Mouse (Mus musculus): ENCODE measurements around the gene Tbc1d21. TPM values are rescaled to one million over a fixed set of nuclear protein-coding genes. Genes with fewer than 3 reads are reported as not detected.

Tbc1d21 gene
- not detected in 2 replicates for polyA plus RNA-seq (2015; fragmentation: Nextera tagmentation; extraction: Ambion mirVana)

GRCm38 (mm10) chr9:58370355-58370754 is at the start of gene Tbc1d21:
Gene Tbc1d21 (minus strand): TSS chr9:58370455.
- no peaks in the 10 kb centered on the region for H3K9me3 ChIP-seq (replicated peaks)
- no peak for ATAC-seq

DNA sequence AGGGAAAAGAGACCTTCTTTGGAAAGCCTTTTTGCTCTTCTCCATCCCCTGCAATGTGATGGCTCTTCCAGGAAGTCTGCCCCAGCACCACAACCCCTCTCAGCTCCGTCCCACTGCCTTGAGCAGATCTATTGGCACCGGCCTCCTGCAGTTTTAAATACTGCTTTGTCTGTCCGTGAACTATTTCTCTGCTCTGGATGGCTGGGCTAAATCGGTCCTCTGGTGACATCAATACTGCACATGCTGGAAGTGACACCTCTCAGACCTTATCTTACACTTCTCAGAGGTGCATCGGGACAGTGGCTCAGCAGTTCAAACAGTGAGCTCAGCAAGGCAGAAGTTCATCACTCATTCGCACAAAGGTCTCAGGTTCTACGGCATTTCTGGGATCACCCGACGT is 41.3 kb upstream of the Tbc1d21 start:
- Histone ChIP-seq H3K27ac (no peak overlapping the region), H3K36me3 (ENCODE audit: poor library complexity, severe bottlenecking) (no peaks in the 10 kb centered on the region), H3K9ac (no peak overlapping the region), H3K4me3 (no peak overlapping the region), H3K4me1 (0 out of 2 replicates have a peak, but pooled peaks cover 3% of the 10 kb centered on the region), H3K9me3 (replicated peaks) (no peaks in the 10 kb centered on the region), H3K4me2 (no peak overlapping the region), H3K27me3 (no peaks in the 10 kb centered on the region)
- WGBS = 82% methylated on average over 9 of the region's 9 CpGs
- ATAC-seq = no peak

More at GRCm38 (mm10) chr9:58370355-58370754, at the start of gene Tbc1d21:
- Histone ChIP-seq H3K4me1 (peaks cover 17% of the 10 kb centered on the region; the same call in 1 of the 2 replicates), H3K27me3 (no peaks in the 10 kb centered on the region), H3K9ac (no peak within 1 kb of the TSS), H3K4me3 (no peak within 1 kb of the TSS), H3K4me2 (no peak within 1 kb of the TSS), H3K36me3 (ENCODE audit: poor library complexity, severe bottlenecking) (no peaks in the 10 kb centered on the region), H3K27ac (no peak within 1 kb of the TSS)
- 100% methylated on average over 1 of the region's 1 CpGs for WGBS

DNA sequence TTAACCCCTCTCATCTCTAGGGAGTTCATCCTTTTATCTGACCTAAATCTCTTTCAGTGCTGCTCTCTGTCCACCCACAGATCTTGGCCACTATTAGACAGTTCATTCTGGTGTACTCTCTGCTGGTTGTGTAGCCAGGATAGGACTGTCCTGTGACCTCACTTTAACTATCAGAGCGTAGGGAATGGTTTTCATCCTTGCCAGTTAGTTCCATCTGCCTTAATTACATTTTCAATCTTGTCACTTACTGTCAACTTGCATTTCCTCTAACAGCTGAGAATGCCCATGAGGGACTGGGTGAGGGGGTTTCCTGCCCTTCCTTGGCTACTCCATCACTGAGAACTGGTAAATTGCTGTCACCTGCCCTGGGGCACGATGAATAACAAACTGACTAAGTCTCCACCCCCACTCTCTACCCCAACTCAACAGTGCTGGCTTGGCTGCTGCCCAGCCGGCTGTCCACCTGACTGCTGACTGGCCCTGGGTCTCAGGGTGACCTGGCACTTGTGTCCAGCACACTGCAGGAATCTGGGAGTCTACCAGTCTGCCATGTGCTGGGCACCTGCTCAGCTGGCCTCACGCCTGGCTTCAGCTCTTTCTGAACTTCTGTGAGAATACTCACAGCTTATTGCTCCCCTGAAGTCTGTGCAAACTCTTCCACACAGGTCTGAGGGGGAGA is 39.9 kb upstream of the Tbc1d21 start:
- H3K9ac ChIP-seq = no peak overlapping the region
- H3K27me3 ChIP-seq = no peaks in the 10 kb centered on the region
- no peak overlapping the region for H3K4me3 ChIP-seq
- no peaks in the 10 kb centered on the region for H3K9me3 ChIP-seq (replicated peaks)
- no peaks in the 10 kb centered on the region for H3K36me3 ChIP-seq (ENCODE audit: poor library complexity, severe bottlenecking)
- H3K4me1 ChIP-seq = no peaks in the 10 kb centered on the region
- WGBS = 74% methylated on average over 4 of the region's 4 CpGs
- no peak overlapping the region for H3K27ac ChIP-seq
- no peak overlapping the region for H3K4me2 ChIP-seq
- ATAC-seq = no peak

- no peaks in the 10 kb centered on the region for H3K36me3 ChIP-seq (ENCODE audit: poor library complexity, severe bottlenecking)
- no peaks in the 10 kb centered on the region for H3K9me3 ChIP-seq (replicated peaks)
- H3K4me2 ChIP-seq = no peak overlapping the region
- no peak for ATAC-seq
- no peaks in the 10 kb centered on the region for H3K4me1 ChIP-seq
- no peak overlapping the region for H3K9ac ChIP-seq
- H3K27me3 ChIP-seq = no peaks in the 10 kb centered on the region
- H3K4me3 ChIP-seq = no peak overlapping the region
- WGBS = 73% methylated on average over 2 of the region's 2 CpGs
- no peak overlapping the region for H3K27ac ChIP-seq
These were observed 39.0 kb upstream of the Tbc1d21 start for GRCm38 (mm10) chr9:58409247-58409646.

GRCm38 (mm10) chr9:58404412-58404811 is 34.2 kb upstream of the Tbc1d21 start:
- WGBS = 64% methylated on average over 4 of the region's 4 CpGs
- Histone ChIP-seq H3K27me3 (no peaks in the 10 kb centered on the region), H3K9ac (no peak overlapping the region), H3K4me1 (no peaks in the 10 kb centered on the region), H3K36me3 (ENCODE audit: poor library complexity, severe bottlenecking) (no peaks in the 10 kb centered on the region), H3K4me3 (no peak overlapping the region), H3K4me2 (no peak overlapping the region), H3K9me3 (replicated peaks) (no peaks in the 10 kb centered on the region), H3K27ac (no peak overlapping the region)
- no peak for ATAC-seq

DNA sequence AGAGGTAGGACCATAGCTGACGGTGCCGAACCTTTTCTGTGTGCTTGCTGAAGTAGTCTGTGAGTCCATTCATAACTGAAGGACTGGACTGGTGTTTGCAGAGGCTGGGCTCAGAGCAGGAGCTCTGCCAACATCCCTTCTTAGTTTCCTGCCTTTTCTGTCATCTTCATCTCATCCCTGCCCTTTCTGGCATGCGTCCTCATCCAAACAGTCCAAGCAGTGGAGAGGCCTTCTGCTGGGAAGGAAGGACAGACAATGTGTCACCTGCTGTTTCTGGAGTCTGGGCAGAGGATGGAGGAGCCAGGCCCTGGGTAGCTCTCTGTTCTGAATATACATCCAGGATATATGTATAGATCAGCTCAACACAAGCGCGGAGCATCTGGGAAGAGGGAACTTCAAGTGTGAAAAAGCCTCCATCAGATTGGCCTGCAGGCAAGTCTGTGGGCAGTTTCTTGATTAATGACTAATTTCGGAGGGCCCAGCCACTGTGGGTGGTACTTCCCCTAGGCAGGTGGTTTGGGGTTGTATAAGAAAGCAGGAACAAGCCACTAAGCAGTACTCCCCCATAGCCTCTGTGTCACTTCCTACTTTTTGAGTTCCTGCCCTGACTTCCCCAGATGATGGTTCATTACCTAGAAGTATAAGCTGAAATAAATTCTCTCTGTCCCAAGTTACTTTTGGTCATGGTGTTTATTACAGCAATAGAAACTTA is 31.3 kb upstream of the Tbc1d21 start:
- no peaks in the 10 kb centered on the region for H3K27me3 ChIP-seq
- 91% methylated on average over 6 of the region's 6 CpGs for WGBS
- H3K4me3 ChIP-seq = no peak overlapping the region
- no peak overlapping the region for H3K9ac ChIP-seq
- H3K27ac ChIP-seq = no peak overlapping the region
- ATAC-seq = no peak
- no peak overlapping the region for H3K4me2 ChIP-seq
- H3K4me1 ChIP-seq = no peaks in the 10 kb centered on the region
- no peaks in the 10 kb centered on the region for H3K9me3 ChIP-seq (replicated peaks)
- no peaks in the 10 kb centered on the region for H3K36me3 ChIP-seq (ENCODE audit: poor library complexity, severe bottlenecking)

- Histone ChIP-seq H3K36me3 (ENCODE audit: poor library complexity, severe bottlenecking) (no peaks in the 10 kb centered on the region), H3K4me3 (no peak overlapping the region), H3K9ac (no peak overlapping the region), H3K27ac (no peak overlapping the region), H3K27me3 (no peaks in the 10 kb centered on the region), H3K4me2 (no peak overlapping the region), H3K9me3 (replicated peaks) (no peaks in the 10 kb centered on the region), H3K4me1 (no peaks in the 10 kb centered on the region)
- no peak for ATAC-seq
- WGBS = 36% methylated on average over 5 of the region's 5 CpGs
These were observed 29.4 kb upstream of the Tbc1d21 start for GRCm38 (mm10) chr9:58399609-58400008.

DNA sequence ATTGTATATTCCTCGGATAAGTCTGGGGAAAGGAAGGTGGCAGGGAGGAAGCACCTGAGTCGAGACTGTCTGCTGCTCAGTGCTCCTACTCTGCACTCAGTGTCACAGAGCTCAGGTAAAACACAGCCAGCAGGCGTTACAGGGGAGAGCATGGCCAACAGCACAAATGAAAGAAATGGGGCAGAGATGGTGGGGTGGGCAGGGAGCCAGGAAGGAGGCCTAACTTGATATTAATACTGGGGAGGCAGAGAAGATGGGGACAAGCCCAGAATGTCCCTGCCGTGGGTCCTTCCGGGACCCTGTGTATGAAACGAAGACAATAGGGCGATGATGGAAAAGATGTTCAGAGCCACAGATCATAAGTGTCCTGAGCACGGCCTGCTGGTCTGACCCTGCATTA is 24.4 kb upstream of the Tbc1d21 start:
- no peak overlapping the region for H3K4me3 ChIP-seq
- H3K4me2 ChIP-seq = no peak overlapping the region
- no peaks in the 10 kb centered on the region for H3K36me3 ChIP-seq (ENCODE audit: poor library complexity, severe bottlenecking)
- no peaks in the 10 kb centered on the region for H3K9me3 ChIP-seq (replicated peaks)
- WGBS = 87% methylated on average over 8 of the region's 8 CpGs
- no peaks in the 10 kb centered on the region for H3K4me1 ChIP-seq
- no peaks in the 10 kb centered on the region for H3K27me3 ChIP-seq
- no peak for ATAC-seq
- H3K9ac ChIP-seq = no peak overlapping the region
- no peak overlapping the region for H3K27ac ChIP-seq

GRCm38 (mm10) chr9:58393875-58394274 is 23.6 kb upstream of the Tbc1d21 start:
- no peaks in the 10 kb centered on the region for H3K27me3 ChIP-seq
- no peaks in the 10 kb centered on the region for H3K4me1 ChIP-seq
- no peaks in the 10 kb centered on the region for H3K36me3 ChIP-seq (ENCODE audit: poor library complexity, severe bottlenecking)
- no peak overlapping the region for H3K4me2 ChIP-seq
- H3K4me3 ChIP-seq = no peak overlapping the region
- 38% methylated on average over 1 of the region's 1 CpGs for WGBS
- H3K27ac ChIP-seq = no peak overlapping the region
- H3K9ac ChIP-seq = no peak overlapping the region
- ATAC-seq = no peak
- H3K9me3 ChIP-seq (replicated peaks) = no peaks in the 10 kb centered on the region

- 75% methylated on average over 3 of the region's 3 CpGs for WGBS
- no peak overlapping the region for H3K27ac ChIP-seq
- ATAC-seq = no peak
These were observed 18.1 kb upstream of the Tbc1d21 start for GRCm38 (mm10) chr9:58388381-58388780.

DNA sequence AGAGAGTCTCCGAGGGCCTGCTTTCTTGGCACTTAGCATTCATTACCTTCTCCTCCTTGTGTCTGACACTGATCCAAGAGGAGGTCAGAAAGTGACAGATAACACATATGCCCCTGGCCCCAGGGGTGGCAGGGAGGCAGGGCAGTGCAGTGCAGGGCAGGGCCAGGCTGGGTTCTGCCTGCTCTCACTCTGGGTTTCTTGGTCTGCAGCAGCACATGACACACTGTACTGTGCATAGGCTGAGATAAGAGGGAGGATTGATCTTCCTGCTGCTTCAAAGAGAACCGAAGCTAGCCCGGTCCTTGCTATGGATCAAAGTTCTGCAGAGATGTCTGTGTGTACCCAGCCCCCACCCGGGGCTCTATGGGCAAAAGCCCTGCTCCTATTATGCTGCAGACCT is 8.6 kb upstream of the Tbc1d21 start:
- peaks cover 12% of the 10 kb centered on the region; the same call in 1 of the 2 replicates for H3K4me1 ChIP-seq
- no peaks in the 10 kb centered on the region for H3K27me3 ChIP-seq
- 58% methylated on average over 4 of the region's 4 CpGs for WGBS
- H3K27ac ChIP-seq = no peak overlapping the region
- H3K9me3 ChIP-seq (replicated peaks) = no peaks in the 10 kb centered on the region
- no peak overlapping the region for H3K4me3 ChIP-seq
- H3K36me3 ChIP-seq (ENCODE audit: poor library complexity, severe bottlenecking) = no peaks in the 10 kb centered on the region
- H3K4me2 ChIP-seq = no peak overlapping the region
- H3K9ac ChIP-seq = no peak overlapping the region
- ATAC-seq = no peak

More at GRCm38 (mm10) chr9:58388381-58388780, 18.1 kb upstream of the Tbc1d21 start:
- Histone ChIP-seq H3K4me3 (no peak overlapping the region), H3K9ac (no peak overlapping the region), H3K4me1 (no peaks in the 10 kb centered on the region), H3K9me3 (replicated peaks) (no peaks in the 10 kb centered on the region), H3K4me2 (no peak overlapping the region), H3K27me3 (no peaks in the 10 kb centered on the region), H3K36me3 (ENCODE audit: poor library complexity, severe bottlenecking) (no peaks in the 10 kb centered on the region)

DNA sequence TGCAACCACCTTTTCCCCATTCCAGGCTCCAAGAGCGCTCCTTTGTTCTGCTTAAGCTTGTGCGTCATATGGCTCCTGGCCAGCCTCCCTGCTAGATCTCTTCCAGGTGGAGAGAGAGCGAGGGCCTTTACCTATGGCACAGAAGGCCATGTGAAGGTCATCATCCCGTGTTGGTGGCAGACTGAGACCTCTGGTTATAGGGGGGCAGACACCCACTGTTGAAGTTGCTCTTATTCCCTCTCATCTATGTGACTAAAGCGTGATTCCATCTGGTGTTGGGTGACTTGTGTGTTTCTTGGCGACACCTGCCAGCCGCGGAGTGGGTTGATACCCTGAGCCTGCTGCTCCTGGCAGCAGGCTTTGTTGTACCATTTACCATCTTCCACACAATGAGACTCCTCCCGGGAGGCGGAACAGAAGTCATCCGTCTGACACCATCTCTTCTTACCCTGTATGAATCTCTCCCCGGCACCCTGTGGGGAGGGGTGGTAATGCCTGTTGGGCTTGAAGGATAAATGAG is 3.7 kb upstream of the Tbc1d21 start:
- Histone ChIP-seq H3K9me3 (replicated peaks) (no peaks in the 10 kb centered on the region), H3K36me3 (ENCODE audit: poor library complexity, severe bottlenecking) (no peaks in the 10 kb centered on the region), H3K27ac (peak overlapping the region; percentile 68), H3K9ac (no peak overlapping the region; the same call in 1 of the 2 replicates), H3K4me1 (peaks cover 17% of the 10 kb centered on the region; the same call in 1 of the 2 replicates), H3K4me2 (no peak overlapping the region), H3K27me3 (no peaks in the 10 kb centered on the region), H3K4me3 (no peak overlapping the region)
- ATAC-seq = peak; percentile 83
- 45% methylated on average over 12 of the region's 12 CpGs for WGBS

Data from forebrain, embryonic 13.5 days (tissue).